ENCODE assay signal across 16 mouse cellular contexts in the genomic region with DNA sequence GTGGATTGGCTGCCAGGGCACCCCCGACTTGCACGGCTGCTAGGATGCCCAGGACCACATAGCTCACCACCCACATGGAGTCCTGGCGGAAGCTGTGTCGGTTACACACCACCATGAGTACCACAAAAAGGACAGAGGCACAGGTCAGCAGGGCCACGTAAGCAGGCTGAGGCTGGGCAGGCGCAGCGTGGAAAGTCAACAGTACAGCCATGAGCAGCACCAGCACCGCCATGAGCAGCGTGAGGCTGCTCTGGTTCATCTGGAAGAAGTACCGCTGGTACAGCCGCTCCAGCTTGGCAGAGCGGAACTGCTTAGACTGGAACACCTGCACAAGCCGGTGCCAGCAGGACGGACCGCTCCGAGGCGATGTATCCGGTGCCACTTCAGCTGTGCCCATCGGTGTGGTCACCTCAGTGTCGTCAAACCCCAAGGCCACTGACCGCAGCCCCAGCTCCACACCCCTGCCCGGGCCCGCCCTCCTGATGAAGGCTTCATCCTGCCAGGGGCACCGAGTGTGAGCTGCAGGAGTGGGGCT. TPM values are rescaled to one million over a fixed set of nuclear protein-coding genes. Genes with fewer than 3 reads are reported as not detected.
A peak's percentile ranks its signal among the peaks of the same experiment; 100 is the strongest.
DNase-seq lines count a peak whose midpoint lies in the region; ATAC-seq lines count a peak whose summit lies in the region.
"Had no signal": no experiment of that assay in that cellular context is flagged by ENCODE, and none has a peak within 500 bp of the region (broad histone marks: within the 10 kb centered on the region; RNA-seq: fewer than 3 reads in every experiment).

No protein-coding gene starts in this region.

- no peak overlapping the region; the same call in 1 of the 2 replicates for H3K9ac ChIP-seq in limb, embryonic 12.5 days (replicated peaks)
- no peak overlapping the region for H3K9ac ChIP-seq in hindbrain, embryonic 12.5 days
- H3K9ac ChIP-seq: midbrain, embryonic 15.5 days had no signal

- H3K36me3 ChIP-seq in erythroblast, embryonic 14.5 days (ENCODE audit: control insufficient read depth): peaks cover 78% of the 10 kb centered on the region
- H3K36me3 ChIP-seq in limb, embryonic 12.5 days: peaks cover 71% of the 10 kb centered on the region
- H3K36me3 ChIP-seq in limb, embryonic 10.5 days: peaks cover 80% of the 10 kb centered on the region
- H3K36me3 ChIP-seq in hindbrain, embryonic 12.5 days: peaks cover 49% of the 10 kb centered on the region

- H3K27ac ChIP-seq in limb, embryonic 12.5 days: 0 out of 2 replicates have a peak overlapping the region, but pooled peaks have one; percentile 12
- no peak overlapping the region for H3K27ac ChIP-seq in limb, embryonic 10.5 days
- no peak overlapping the region for H3K27ac ChIP-seq in hindbrain, embryonic 12.5 days
- H3K27ac ChIP-seq: midbrain, embryonic 15.5 days; neural tube, embryonic 13.5 days had no signal

- H3K9me3 ChIP-seq in erythroblast, embryonic 14.5 days (ENCODE audit: control insufficient read depth, low read length): peaks cover 6% of the 10 kb centered on the region
- no peaks in the 10 kb centered on the region for H3K9me3 ChIP-seq in limb, embryonic 12.5 days
- H3K9me3 ChIP-seq in limb, embryonic 10.5 days (replicated peaks): no peaks in the 10 kb centered on the region
- H3K9me3 ChIP-seq in hindbrain, embryonic 12.5 days (replicated peaks): no peaks in the 10 kb centered on the region
- H3K9me3 ChIP-seq: midbrain, embryonic 15.5 days; neural tube, embryonic 13.5 days had no signal

- peak overlapping the region; percentile 66 for H3K4me3 ChIP-seq in erythroblast, embryonic 14.5 days (replicated peaks)
- no peak overlapping the region for H3K4me3 ChIP-seq in limb, embryonic 12.5 days (replicated peaks)
- no peak overlapping the region for H3K4me3 ChIP-seq in limb, embryonic 10.5 days
- no peak overlapping the region for H3K4me3 ChIP-seq in hindbrain, embryonic 12.5 days
- H3K4me3 ChIP-seq: midbrain, embryonic 15.5 days; neural tube, embryonic 13.5 days had no signal

- no peaks in the 10 kb centered on the region for H3K27me3 ChIP-seq in erythroblast, embryonic 14.5 days (ENCODE audit: control insufficient read depth)
- H3K27me3 ChIP-seq in limb, embryonic 12.5 days: no peaks in the 10 kb centered on the region
- no peaks in the 10 kb centered on the region for H3K27me3 ChIP-seq in limb, embryonic 10.5 days (ENCODE audit: low read depth, poor library complexity, severe bottlenecking)
- H3K27me3 ChIP-seq in hindbrain, embryonic 12.5 days: no peaks in the 10 kb centered on the region
- H3K27me3 ChIP-seq: midbrain, embryonic 15.5 days; neural tube, embryonic 13.5 days had no signal

- no peak overlapping the region for H3K4me2 ChIP-seq in limb, embryonic 12.5 days
- H3K4me2 ChIP-seq in hindbrain, embryonic 12.5 days (replicated peaks): no peak overlapping the region
- H3K4me2 ChIP-seq: midbrain, embryonic 15.5 days had no signal

- no peak for DNase-seq in limb, embryonic 10.5 days (ENCODE audit: low spot score)
- DNase-seq in kidney, postnatal 14 days: peak; percentile 43
- no peak for DNase-seq in layer of hippocampus, adult 8-10 months (ENCODE audit: low spot score in 2 of 2)
- no peak for DNase-seq in urinary bladder, postnatal 4 days (ENCODE audit: low spot score in 2 of 2)
- DNase-seq: gastrocnemius, postnatal 14 days; layer of hippocampus, postnatal 36 days; lung, adult 18-20 months had no signal

- ATAC-seq in erythroblast, adult 5-6 weeks (replicated peaks; ENCODE audit: low FRiP score, poor library complexity, severe bottlenecking): no peak
- no peak for ATAC-seq in limb, embryonic 12.5 days (ENCODE audit: insufficient number of reproducible peaks, insufficient read depth, low FRiP score, low TSS enrichment, low read depth)
- ATAC-seq in hindbrain, embryonic 12.5 days (ENCODE audit: low FRiP score): no peak
- ATAC-seq: midbrain, embryonic 15.5 days had no signal

- peaks cover 96% of the 10 kb centered on the region for H3K4me1 ChIP-seq in erythroblast, embryonic 14.5 days (ENCODE audit: control insufficient read depth)
- peaks cover 44% of the 10 kb centered on the region for H3K4me1 ChIP-seq in limb, embryonic 12.5 days (replicated peaks)
- H3K4me1 ChIP-seq in limb, embryonic 10.5 days: peaks cover 52% of the 10 kb centered on the region
- H3K4me1 ChIP-seq in hindbrain, embryonic 12.5 days: peaks cover 45% of the 10 kb centered on the region

- WGBS in limb, embryonic 12.5 days: 95% methylated on average over 24 of the region's 24 CpGs
- 95% methylated on average over 24 of the region's 24 CpGs for WGBS in limb, embryonic 10.5 days
- 95% methylated on average over 24 of the region's 24 CpGs for WGBS in hindbrain, embryonic 12.5 days

RNA-seq across cellular contexts. Expression of a gene that starts 5.8 kb away (rescaled TPM):
- 1.6 TPM in 2 replicates for polyA plus RNA-seq in erythroblast, embryonic 14.5 days (2012)
- total RNA-seq in erythroblast, adult 5-6 weeks (2015; ENCODE audit: low replicate concordance): 4.8 and 26.8 TPM in 2 replicates
- total RNA-seq in erythroblast, adult 5-6 weeks (2017; ENCODE audit: low replicate concordance): 33.2 and 42.9 TPM in 2 replicates
- 22.1 and 25.7 TPM in 2 replicates for polyA plus RNA-seq in limb, embryonic 12.5 days (2016; fragmentation: Nextera tagmentation; extraction: Ambion mirVana)
- polyA plus RNA-seq in limb, embryonic 10.5 days (2016; fragmentation: Nextera tagmentation; extraction: Ambion mirVana): 15.7 and 16.5 TPM in 2 replicates
- total RNA-seq in layer of hippocampus, adult 8-10 months (2022): 10 to 100 TPM; 47.3 to 58.6 (median 52.2) TPM
- 15.9 and 18.6 TPM in 2 replicates for polyA plus RNA-seq in hindbrain, embryonic 12.5 days (2016; fragmentation: Nextera tagmentation; extraction: Ambion mirVana)

RNA-seq across cellular contexts. Expression of a gene that starts 26.5 kb away (rescaled TPM):
- polyA plus RNA-seq in erythroblast, embryonic 14.5 days (2012): not detected in 2 replicates
- not detected in 2 replicates for total RNA-seq in erythroblast, adult 5-6 weeks (2015; ENCODE audit: low replicate concordance)
- total RNA-seq in erythroblast, adult 5-6 weeks (2017; ENCODE audit: low replicate concordance): not detected in 2 replicates
- 43.1 and 44.3 TPM in 2 replicates for polyA plus RNA-seq in limb, embryonic 12.5 days (2016; fragmentation: Nextera tagmentation; extraction: Ambion mirVana)
- 16.6 and 24.2 TPM in 2 replicates for polyA plus RNA-seq in limb, embryonic 10.5 days (2016; fragmentation: Nextera tagmentation; extraction: Ambion mirVana)
- 100 to 1,000 TPM; 163 to 193 (median 176) TPM for total RNA-seq in layer of hippocampus, adult 8-10 months (2022)
- polyA plus RNA-seq in hindbrain, embryonic 12.5 days (2016; fragmentation: Nextera tagmentation; extraction: Ambion mirVana): 110 and 113 TPM in 2 replicates

RNA-seq across cellular contexts. Expression of a gene that starts 33.3 kb away (rescaled TPM):
- not detected in 2 replicates for polyA plus RNA-seq in erythroblast, embryonic 14.5 days (2012)
- total RNA-seq in erythroblast, adult 5-6 weeks (2015; ENCODE audit: low replicate concordance): not detected in 2 replicates
- not detected in 2 replicates for total RNA-seq in erythroblast, adult 5-6 weeks (2017; ENCODE audit: low replicate concordance)
- 0.69 TPM in 1 of 2 replicates, not detected in the other for polyA plus RNA-seq in limb, embryonic 12.5 days (2016; fragmentation: Nextera tagmentation; extraction: Ambion mirVana)
- polyA plus RNA-seq in limb, embryonic 10.5 days (2016; fragmentation: Nextera tagmentation; extraction: Ambion mirVana): 0.28 TPM in 1 of 2 replicates, not detected in the other
- total RNA-seq in layer of hippocampus, adult 8-10 months (2022): not detected
- 0.43 and 0.46 TPM in 2 replicates for polyA plus RNA-seq in hindbrain, embryonic 12.5 days (2016; fragmentation: Nextera tagmentation; extraction: Ambion mirVana)
- total RNA-seq: layer of hippocampus, postnatal 36 days had no signal
- polyA plus RNA-seq: cortical plate, adult 2 months; forebrain, embryonic 11.5 days; neural tube, embryonic 13.5 days; stomach, embryonic 14.5 days had no signal

RNA-seq across cellular contexts. Expression of a gene that starts 33.4 kb away (rescaled TPM):
- 0.41 and 0.61 TPM in 2 replicates for polyA plus RNA-seq in erythroblast, embryonic 14.5 days (2012)
- total RNA-seq in erythroblast, adult 5-6 weeks (2015; ENCODE audit: low replicate concordance): 23.8 and 41.1 TPM in 2 replicates
- 37.2 and 38.3 TPM in 2 replicates for total RNA-seq in erythroblast, adult 5-6 weeks (2017; ENCODE audit: low replicate concordance)
- 54.0 and 59.4 TPM in 2 replicates for polyA plus RNA-seq in limb, embryonic 12.5 days (2016; fragmentation: Nextera tagmentation; extraction: Ambion mirVana)
- 60.7 and 68.0 TPM in 2 replicates for polyA plus RNA-seq in limb, embryonic 10.5 days (2016; fragmentation: Nextera tagmentation; extraction: Ambion mirVana)
- 10 to 100 TPM; 37.3 to 43.8 (median 42.7) TPM for total RNA-seq in layer of hippocampus, adult 8-10 months (2022)
- polyA plus RNA-seq in hindbrain, embryonic 12.5 days (2016; fragmentation: Nextera tagmentation; extraction: Ambion mirVana): 63.2 and 65.5 TPM in 2 replicates

RNA-seq across cellular contexts. Expression of a gene that starts 58.6 kb away (rescaled TPM):
- polyA plus RNA-seq in erythroblast, embryonic 14.5 days (2012): 7.9 and 8.4 TPM in 2 replicates
- 9.4 and 10.4 TPM in 2 replicates for total RNA-seq in erythroblast, adult 5-6 weeks (2015; ENCODE audit: low replicate concordance)
- 32.3 and 40.2 TPM in 2 replicates for total RNA-seq in erythroblast, adult 5-6 weeks (2017; ENCODE audit: low replicate concordance)
- 24.5 and 31.5 TPM in 2 replicates for polyA plus RNA-seq in limb, embryonic 12.5 days (2016; fragmentation: Nextera tagmentation; extraction: Ambion mirVana)
- polyA plus RNA-seq in limb, embryonic 10.5 days (2016; fragmentation: Nextera tagmentation; extraction: Ambion mirVana): 21.8 and 25.4 TPM in 2 replicates
- total RNA-seq in layer of hippocampus, adult 8-10 months (2022): 10 to 100 TPM; 76.3 to 89.4 (median 85.9) TPM
- 21.9 and 26.6 TPM in 2 replicates for polyA plus RNA-seq in hindbrain, embryonic 12.5 days (2016; fragmentation: Nextera tagmentation; extraction: Ambion mirVana)

Comparison
In these comparisons a context has a peak if more than half of its experiments do, and no peak if none do; other contexts are left out.
1. RNA of a gene that starts 26.5 kb away (polyA plus RNA-seq): 110 to 113 TPM in hindbrain, embryonic 12.5 days, 43.1 to 44.3 TPM in limb, embryonic 12.5 days and 16.6 to 24.2 TPM in limb, embryonic 10.5 days; not detected in erythroblast, embryonic 14.5 days; every median in the first group is over 10 times any median in the second.